Mouse (Mus musculus) thymus, adult 18-20 months (tissue): Measurements from ENCODE around the gene Gtf3a.
"Not testable (repeated sequence)": the region's sequence is repeated elsewhere in the genome, so short reads cannot be mapped to it uniquely, and the experiment has no call there.

Source experiments
- DNase-seq, 2 experiments: peaks; one replicate each; pipeline ENCODE4 v3.0.0; 2022; ENCODE audit warnings: mixed read lengths in 2 of 2

Gtf3a gene

GRCm38 (mm10) chr5:146937541-146938503 lies 10.6 kb upstream of the Gtf3a start:
- DNase-seq: no peak

DNA sequence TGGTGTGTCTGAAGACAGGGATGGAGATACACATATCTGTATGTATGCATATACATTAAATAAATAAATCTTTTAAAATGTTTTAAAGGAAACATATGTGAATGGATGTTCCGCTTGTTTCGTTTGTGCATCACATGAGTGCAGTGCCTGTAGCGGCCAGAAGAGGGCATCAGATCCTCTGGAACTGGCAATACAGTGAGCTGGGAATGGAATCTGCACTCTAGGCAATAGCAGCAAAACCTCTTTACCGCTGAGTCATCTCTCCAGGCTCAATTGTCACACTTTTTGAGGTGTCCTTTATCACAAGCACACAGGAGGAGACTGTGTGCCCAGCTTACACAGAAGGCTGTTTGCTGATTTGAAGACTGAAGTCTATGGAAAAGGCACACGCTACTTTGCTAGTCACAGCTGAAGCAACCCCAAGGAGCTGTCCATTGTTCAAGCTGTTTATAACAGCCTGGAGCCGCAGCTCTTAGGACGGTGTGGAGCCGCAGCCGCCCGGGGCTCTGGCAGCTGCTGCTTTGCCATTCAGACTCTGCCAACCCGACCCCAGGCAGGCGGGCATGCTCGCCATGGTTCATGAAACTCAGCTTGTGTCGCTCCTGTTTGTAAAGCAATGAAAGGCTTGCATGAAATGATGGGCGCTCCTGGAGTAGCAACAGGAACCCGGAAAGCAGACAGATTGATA lies 9.2 kb upstream of the Gtf3a start:
- no peak for DNase-seq

DNA sequence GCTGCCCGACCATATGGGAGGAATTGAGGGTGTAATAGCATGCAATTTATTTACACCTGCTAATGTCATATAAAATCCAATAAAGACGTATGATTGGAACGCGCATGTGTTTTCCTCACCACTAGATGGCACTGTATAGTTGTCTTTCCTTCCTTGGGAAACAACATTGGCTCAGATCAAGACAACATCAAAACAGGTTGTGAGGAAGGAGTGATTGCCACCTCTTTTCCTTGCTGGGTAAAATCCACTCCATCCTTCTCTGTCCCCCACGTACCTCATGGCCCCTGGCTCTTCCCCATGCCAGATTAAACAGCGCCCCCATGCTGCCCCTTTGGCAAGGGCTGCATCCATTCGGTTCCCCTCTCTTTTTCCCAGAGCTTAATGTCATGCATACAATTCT lies 8.2 kb upstream of the Gtf3a start:
- no peak for DNase-seq

GRCm38 (mm10) chr5:146941939-146942338 lies 6.5 kb upstream of the Gtf3a start:
- not testable (repeated sequence) for DNase-seq

- DNase-seq: no peak
Measured at GRCm38 (mm10) chr5:146942965-146943364, 5.5 kb upstream of the Gtf3a start.

DNA sequence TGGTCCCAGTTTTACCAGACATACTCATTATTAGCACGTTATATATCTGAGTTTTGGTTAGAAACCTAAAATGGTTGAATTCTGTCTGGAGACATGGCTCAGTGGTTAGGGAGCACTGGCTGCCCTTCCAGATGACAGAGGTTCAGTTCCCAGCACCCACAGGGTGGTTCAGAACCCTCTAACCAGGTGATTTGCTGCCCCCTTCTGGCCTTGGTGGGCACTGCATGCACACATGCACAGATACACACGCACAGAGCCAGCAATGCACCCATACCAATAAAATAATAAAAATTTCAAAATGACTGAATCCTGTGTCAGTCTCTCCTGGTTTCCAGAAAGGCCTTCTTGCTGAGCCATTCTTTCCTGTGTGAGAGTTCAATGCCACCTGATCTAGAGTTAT lies 3.9 kb upstream of the Gtf3a start:
- DNase-seq: no peak

DNA sequence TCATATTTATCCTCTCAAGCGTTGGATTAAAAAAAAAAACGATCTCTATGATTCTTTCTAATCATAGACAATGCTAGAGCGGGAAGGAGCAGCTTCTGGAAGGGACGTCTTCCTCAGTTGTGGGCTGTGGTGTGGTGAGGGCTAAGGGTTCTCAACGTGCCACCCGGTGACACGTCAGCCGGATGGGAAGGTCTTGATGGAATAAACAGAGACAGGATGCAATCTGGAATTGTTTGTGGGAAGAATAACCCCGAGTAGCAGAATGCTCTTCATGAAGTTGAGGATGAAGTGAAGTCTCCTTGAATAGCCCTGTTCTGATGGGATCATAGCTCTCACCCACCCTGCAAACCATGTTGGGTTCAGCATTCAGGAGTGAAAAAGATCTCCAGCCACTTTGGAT lies 1.8 kb upstream of the Gtf3a start:
- DNase-seq: no peak

DNA sequence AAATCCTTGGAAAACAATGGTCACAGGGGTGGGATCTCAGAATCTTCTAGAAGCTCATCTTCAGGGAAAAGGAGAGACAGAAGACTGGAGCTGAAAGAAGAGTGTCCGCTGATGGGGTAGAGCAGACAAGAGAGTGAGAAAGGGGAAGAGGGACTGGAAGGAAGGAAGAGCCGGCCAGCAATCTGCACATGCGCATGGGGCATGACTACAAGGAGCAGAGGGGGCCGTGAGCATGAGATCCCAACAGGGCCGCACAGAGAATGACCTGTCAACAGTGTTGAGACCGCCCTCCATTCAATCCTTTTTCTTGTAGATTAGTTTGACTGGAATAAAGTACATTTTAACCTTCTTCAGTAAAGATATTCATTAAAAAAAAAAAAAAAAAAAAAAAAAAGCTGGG lies 960 bp upstream of the Gtf3a start:
- DNase-seq: no peak

DNA sequence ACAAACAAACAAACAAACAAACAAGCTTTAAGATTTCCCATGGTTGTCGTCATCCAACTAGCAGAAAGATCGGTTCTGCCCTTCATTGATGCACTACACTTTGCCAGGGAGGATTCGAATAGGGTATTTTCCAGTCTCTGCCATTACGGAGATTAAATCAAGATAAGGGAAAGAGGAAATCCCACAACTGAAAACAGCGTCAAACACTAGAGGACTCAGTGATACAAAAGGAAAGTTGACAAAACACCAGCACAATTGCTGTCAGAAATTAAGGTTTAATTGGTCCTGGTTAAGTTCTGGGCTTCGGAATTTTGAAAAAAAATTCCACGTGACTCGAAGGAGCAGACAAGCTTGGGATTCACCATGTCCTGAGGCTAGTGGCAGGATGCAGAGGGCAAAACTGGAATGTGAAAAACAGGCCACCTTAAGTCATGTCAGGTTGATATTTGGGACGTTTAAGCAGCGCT lies 383 bp upstream of the Gtf3a start:
- DNase-seq: no peak

DNA sequence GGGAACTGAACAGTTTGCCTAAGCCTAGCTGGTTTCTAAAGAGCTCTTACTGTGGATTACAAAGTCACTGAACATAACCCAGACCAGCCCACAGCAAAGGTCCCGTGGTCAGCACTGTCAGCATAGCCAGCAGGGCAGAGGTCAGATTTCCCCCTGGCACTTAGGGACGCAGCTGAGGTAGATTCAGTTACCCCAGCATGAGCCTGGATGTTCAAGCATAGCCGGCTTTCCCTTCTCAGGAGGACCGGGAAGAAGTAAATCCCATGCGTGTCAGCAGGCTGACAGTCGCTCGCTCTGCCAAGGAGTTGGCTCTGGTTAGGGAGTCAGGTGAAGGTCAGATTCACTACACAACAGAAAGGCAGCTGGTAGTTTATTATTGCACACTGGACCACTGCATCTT lies 6.1 kb downstream of the Gtf3a start:
- no peak for DNase-seq

DNA sequence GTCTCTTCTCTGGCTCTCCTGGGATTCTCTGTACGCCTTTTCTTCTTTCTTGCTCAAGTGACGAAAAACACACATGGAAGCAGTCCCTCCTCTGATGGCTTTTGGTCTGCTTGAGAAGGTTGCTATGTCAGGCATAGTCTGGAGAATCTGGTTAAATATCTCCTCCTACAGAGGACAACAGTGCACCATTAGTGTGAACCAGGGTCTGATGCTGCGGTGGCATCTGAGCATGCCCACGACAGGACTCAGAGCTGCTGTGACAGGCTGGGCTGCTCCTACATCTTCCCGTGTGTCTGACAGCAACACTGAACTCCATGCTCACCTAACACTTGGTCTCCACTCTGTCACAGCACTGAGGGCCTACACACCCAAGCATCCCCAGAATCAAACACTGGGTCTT lies 7.2 kb downstream of the Gtf3a start:
- DNase-seq: no peak

GRCm38 (mm10) chr5:146956678-146957077 lies 8.2 kb downstream of the Gtf3a start:
- DNase-seq: no peak

DNA sequence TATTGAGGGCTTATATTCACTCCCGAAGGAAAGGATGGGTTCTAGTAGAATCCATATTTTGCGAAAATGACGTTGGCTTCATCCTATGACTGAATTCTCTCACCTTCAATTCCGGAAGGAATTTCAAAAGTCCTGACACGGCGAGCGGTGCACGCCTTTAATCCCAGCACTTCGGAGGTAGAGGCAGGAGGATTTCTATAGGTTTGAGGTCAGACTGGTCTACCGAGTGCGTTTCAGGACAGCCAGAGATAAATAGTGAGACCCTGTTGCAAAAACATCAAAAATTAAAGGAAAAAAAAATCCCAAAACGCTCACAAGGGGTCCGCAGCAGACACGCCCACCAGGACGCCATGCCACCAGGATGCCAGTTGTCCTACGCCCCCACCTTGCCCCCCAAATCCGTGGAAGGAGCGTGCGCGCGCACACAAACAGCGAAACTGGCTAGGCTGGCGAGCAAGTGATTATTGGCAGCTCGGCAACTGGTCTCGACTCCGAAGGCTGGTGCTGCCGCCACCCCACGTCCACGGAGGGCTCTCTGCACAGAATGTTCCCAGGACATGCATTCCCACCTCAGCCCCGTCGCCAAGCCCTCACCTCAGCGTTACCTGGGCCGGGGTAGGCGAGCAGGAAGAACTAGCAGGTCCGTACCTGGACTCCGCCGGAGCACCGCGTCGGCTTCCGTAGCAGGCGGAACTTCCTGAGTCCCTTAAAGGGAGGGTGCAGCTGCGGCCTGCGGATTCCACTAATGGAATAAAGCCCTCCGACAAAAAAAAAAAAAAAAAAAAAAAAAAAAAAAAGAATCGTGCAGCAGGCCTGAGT lies 14.9 kb downstream of the Gtf3a start, which contains the start of gene Mtif3:
TSS of gene Mtif3 (minus strand) at position 683 of the 819 bp plus-strand sequence.
- peak; percentile 67 to 78 for DNase-seq

DNA sequence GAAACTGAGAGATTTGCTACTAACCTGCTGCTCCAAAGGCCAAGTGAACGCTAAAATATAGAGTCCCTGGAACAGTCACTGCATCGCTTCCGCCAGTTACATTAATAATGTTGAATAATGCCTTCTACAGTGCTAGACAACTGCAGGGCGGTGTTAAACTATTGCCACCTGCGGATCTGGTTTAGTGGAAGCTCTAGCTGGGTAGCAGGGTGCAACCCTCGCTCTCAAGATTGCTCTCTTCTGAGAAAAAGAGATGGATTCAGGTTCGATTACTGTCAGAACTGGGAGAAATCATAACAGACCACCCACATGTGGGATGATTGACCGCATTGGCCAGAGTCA lies 15.5 kb downstream of the Gtf3a start:
- no peak for DNase-seq

DNA sequence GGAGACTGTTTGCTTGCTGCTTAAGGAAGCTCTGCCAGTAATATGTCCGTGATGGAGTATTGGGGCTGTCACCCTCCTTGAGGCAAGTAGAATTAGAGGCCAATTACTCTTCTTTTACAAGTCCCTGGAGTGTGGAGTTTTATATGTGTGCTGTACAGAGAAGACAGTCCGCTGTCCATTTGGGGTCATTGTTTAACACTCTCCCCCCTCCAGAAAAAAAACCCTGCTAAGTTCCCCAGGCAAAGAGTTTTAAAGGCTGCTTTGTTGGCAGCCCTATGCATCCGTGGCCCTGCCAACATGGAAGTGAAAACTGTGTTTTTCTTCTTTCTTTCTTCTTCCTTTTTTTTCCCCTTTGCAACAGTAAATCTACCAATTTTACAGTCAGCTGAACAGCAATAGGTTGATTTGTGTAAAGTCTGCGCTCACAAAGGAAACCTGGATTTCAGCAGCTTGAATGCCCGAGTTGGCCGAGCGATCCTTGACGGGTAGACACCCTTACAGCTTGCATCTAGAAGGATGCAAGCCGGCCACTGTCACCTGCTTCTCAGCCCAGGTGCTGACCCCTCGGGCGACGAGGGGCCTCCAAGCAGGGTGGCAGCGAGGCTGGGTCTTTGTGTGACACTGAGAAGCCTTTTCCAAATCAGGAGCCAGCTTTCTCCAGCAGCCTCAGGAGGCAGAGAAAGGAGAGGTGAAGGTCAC lies 20.4 kb downstream of the Gtf3a start:
- DNase-seq: no peak

DNA sequence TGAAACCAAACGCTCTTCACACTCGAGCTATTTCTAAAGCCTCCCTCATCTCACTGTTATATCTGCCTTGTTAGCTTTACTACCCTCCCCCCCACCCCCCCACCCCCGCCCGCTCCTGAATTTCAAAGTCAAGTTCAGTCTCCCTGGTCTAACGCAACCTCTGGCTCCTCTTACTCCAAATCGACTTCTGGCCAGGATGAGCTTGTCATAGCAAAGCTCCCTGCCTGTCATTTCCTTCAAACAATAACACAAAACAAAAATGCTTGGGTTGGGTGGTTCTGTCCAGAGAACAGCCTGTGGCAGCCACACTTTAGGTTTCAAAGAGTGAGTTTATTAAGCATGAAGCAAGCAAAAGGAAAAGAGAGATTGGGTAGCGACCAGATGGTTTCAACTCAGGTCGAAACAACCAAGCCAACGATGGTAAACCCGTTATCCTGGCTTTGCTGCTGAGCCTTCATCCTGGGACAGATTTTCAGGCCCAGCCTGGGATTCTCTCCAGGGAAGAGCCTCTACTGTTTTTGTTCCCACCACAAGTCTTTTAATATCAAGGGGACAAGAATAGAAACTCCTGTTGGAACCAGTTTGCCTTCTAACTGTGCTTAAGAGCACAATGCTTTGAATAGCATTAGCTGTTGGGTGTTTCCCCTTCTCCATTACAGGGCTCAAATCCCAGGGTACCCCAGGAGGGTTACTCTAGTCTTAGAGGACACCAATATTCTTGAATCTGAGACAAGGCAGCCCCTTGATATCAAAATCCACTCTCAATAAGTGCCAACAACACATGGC lies 23.5 kb downstream of the Gtf3a start:
- DNase-seq: no peak

- no peak for DNase-seq
Measured at GRCm38 (mm10) chr5:146973353-146973752, 24.9 kb downstream of the Gtf3a start.

DNA sequence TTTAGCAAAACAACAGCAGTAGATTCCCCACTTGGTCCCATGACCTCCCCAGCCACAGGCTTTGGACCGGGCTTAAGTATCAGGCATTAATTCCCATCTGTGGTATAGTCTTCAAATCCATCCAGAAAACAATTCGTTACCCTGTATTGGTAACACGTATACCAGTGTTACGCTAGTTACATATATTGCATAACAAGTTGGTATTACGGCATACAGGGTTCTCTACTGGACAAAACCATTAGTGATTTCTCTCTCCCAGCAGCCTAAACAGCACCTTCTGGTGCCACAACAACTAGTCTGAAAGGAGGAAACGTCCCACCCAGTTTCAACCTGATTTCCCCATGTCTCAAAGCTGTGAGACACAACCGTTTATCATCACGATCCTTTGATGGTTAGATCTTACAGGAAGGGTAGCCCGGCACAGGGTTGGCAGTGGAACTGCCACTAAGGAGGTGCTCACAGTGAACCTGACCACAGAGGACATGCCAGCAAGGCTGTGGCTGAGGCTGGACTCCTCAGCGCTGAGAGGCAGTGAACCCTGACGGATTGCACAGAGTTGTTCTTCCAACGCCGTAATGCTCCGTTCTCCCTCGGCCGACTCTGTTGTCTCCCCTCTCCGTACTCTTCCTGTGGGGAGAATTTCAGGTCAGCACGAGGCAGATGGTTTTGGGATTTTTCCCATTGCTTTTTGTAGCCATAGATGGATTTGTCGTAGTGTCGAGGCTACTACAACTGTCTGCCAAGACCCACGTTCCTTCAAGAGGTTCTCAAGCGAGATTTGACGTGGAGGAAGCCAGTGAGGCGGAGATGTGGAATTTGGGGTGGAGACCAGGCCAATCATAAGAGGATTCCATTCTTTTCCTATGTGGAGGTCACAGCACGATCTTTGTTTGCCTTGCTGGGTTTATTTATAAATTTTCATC lies 25.7 kb downstream of the Gtf3a start:
- DNase-seq: no peak

GRCm38 (mm10) chr5:146974781-146975123 lies 26.3 kb downstream of the Gtf3a start:
- no peak for DNase-seq

GRCm38 (mm10) chr5:146981376-146981775 lies 32.9 kb downstream of the Gtf3a start:
- no peak for DNase-seq

GRCm38 (mm10) chr5:146983216-146983615 lies 34.8 kb downstream of the Gtf3a start:
- DNase-seq: peak in 1 of 2 experiments; percentile 14
